In genomic region chrX:140456751-140457491, GRCm38 (mm10) we compare ENCODE assay signal across 8 mouse cellular contexts. TPM values are rescaled to one million over a fixed set of nuclear protein-coding genes. Genes with fewer than 3 reads are reported as not detected.
DNase-seq lines count a peak whose midpoint lies in the region; ATAC-seq and TF ChIP-seq lines count a peak whose summit lies in the region.

No protein-coding gene starts in this region.

- H3K36me3 ChIP-seq in midbrain, embryonic 12.5 days: no peaks in the 10 kb centered on the region

- no peak overlapping the region for H3K27ac ChIP-seq in midbrain, embryonic 12.5 days (replicated peaks)

- no peak for TF ChIP-seq CTCF in brain, embryonic 14.5 days (IDR thresholded peaks at IDR 0.05; ENCODE audit: borderline replicate concordance, extremely low read depth, insufficient read depth, insufficient read length)

- peak overlapping the region; percentile 53; the same call in 1 of the 2 replicates for H3K9ac ChIP-seq in midbrain, embryonic 12.5 days (replicated peaks)

- H3K4me3 ChIP-seq in midbrain, embryonic 12.5 days: peak overlapping the region; percentile 58

- peaks cover 35% of the 10 kb centered on the region; the same call in 1 of the 2 replicates for H3K27me3 ChIP-seq in midbrain, embryonic 12.5 days

- TF ChIP-seq POLR2A in brain, embryonic 14.5 days (IDR thresholded peaks at IDR 0.05; ENCODE audit: borderline replicate concordance, extremely low read depth, insufficient read depth, insufficient read length, poor library complexity, severe bottlenecking): no peak

- no peaks in the 10 kb centered on the region for H3K9me3 ChIP-seq in midbrain, embryonic 12.5 days

- peak overlapping the region; percentile 55 for H3K4me2 ChIP-seq in midbrain, embryonic 12.5 days (replicated peaks)

- WGBS in midbrain, embryonic 12.5 days: 26% methylated on average over 39 of the region's 39 CpGs

- DNase-seq in cerebellum, adult 9-10 months: peak; percentile 21
- no peak for DNase-seq in cerebellum, adult 11-12 months
- peak; percentile 42 for DNase-seq in 416B (ENCODE audit: low read depth)
- peak; percentile 53 for DNase-seq in brain, embryonic 14.5 days (ENCODE audit: low read depth)
- DNase-seq in heart, adult 9 months (ENCODE audit: low spot score in 2 of 2): peak; percentile 4 to 5
- DNase-seq in layer of hippocampus, postnatal 25 days (ENCODE audit: extremely low spot score in 1 of 2, low spot score in 1 of 2): peak; percentile 10 to 17
- peak; percentile 34 for DNase-seq in testis, postnatal 14 days (ENCODE audit: low spot score)

- no peaks in the 10 kb centered on the region for H3K4me1 ChIP-seq in midbrain, embryonic 12.5 days

- peak; percentile 55 for ATAC-seq in midbrain, embryonic 12.5 days (ENCODE audit: low FRiP score, low read depth)

RNA-seq across cellular contexts. Expression of gene Prps1, which starts 0.5 kb away (rescaled TPM):
- 33.1 and 41.8 TPM in 2 replicates for polyA plus RNA-seq in brain, embryonic 14.5 days (2012; rRNA removed)
- 10 to 100 TPM; 69.6 to 71.1 TPM for total RNA-seq in layer of hippocampus, postnatal 25 days (2021)
- polyA plus RNA-seq in midbrain, embryonic 12.5 days (2016; fragmentation: Nextera tagmentation; extraction: Ambion mirVana): 61.4 and 66.6 TPM in 2 replicates
